Mouse (Mus musculus) CH12.LX (cell line): Measurements from ENCODE around the gene Slc25a33.

Source experiments
- BHLHE40 ChIP-seq: IDR thresholded peaks from 2 replicates; pipeline ENCODE4 v1.6.1; 2011; ENCODE audit warnings: mild to moderate bottlenecking, low read depth, low read length, improper control_type of control experiment
- CTCF ChIP-seq, 2 experiments: IDR thresholded peaks in 1 of 2; conservative IDR thresholded peaks in 1 of 2; 2 replicates each; pipeline ENCODE4 v1.5.1; 2011 to 2012; ENCODE audit warnings: low read depth in 2 of 2, low read length in 2 of 2, improper control_type of control experiment in 1 of 2, inconsistent platforms in 1 of 2, mild to moderate bottlenecking in 1 of 2, moderate library complexity in 1 of 2
- EP300 ChIP-seq: IDR thresholded peaks from 2 replicates; pipeline ENCODE4 v1.6.1; 2011; ENCODE audit warnings: low read length, improper control_type of control experiment
- RAD21 ChIP-seq: IDR thresholded peaks from 2 replicates; pipeline ENCODE4 v1.6.1; 2011; ENCODE audit warnings: low read depth, mild to moderate bottlenecking, low read length, improper control_type of control experiment, moderate library complexity
- TCF12 ChIP-seq: IDR thresholded peaks from 2 replicates; pipeline ENCODE4 v1.6.1; 2014; ENCODE audit warnings: low read depth, mild to moderate bottlenecking, inconsistent platforms, low read length, improper control_type of control experiment
- USF1 ChIP-seq: IDR thresholded peaks from 2 replicates; pipeline ENCODE4 v1.6.1; 2014; ENCODE audit warnings: low read depth, mild to moderate bottlenecking, inconsistent platforms, low read length, improper control_type of control experiment
- ZC3H11A ChIP-seq: IDR thresholded peaks from 2 replicates; pipeline ENCODE4 v1.6.1; 2012; ENCODE audit warnings: low read depth, mild to moderate bottlenecking, inconsistent platforms, low read length, improper control_type of control experiment

DNA sequence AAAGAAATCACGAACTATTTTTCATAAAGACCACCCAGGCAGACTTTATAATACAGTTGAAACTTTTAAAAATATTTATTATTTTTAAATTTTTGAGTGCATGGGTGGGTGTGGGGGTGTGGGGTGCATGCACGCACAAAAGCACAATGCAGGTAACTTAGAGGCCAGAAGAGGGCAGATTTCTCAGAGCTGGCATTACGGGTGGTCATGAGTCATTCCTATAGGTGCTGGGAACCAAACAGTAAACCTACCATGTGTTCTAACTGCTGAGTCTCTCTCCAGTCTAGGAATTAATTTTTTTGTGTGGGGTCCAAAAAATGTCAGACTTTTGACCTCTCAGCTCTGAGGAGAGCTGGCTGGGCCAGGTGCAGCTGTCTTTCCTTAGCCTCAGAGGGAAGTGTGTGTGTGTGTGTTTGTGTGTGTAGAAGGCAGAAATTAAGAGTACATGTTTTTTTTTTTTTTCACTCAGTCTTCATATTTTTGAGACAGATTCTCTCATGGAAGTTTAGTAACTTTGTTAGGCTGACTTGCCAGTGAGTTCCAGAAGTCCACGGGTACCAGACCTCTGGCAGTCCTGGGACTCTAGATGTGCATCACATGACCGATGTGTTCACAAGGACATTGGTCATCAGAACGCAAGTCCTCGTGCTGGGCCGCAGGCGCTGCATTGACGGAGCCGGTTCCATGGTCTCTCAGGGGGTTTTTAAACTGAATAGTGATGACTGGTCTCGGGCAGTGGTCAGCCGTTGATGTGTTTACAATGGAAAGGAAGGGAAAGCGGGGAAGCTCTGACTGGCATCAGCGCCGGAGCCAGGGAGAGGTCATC, 25.5 kb upstream of the Slc25a33 start:
- TF ChIP-seq USF1 (no peak), ZC3H11A (no peak), CTCF (conservative IDR thresholded peaks at IDR 0.05 in 1 of 2, IDR thresholded peaks at IDR 0.05 in 1 of 2; ENCODE audit: low read depth in 2 of 2, low read length in 2 of 2) (no peak), BHLHE40 (no peak), EP300 (no peak), RAD21 (no peak), TCF12 (no peak)
